Mouse (Mus musculus) induced T-regulatory cell, adult 2 months (primary cell): ENCODE measurements around the gene Adgre5.

Experiments used
- DNase-seq: peaks from one replicate; pipeline ENCODE4 v3.0.0-alpha.2; 2012; ENCODE audit warnings: low read depth

Gene Adgre5

GRCm38 (mm10) chr8:83722631-83723030 is 18.5 kb downstream of the Adgre5 start:
- DNase-seq, result no peak

- DNase-seq, result no peak
Observed at GRCm38 (mm10) chr8:83721405-83722025, 19.6 kb downstream of the Adgre5 start.

- DNase-seq, result no peak
Observed at GRCm38 (mm10) chr8:83719693-83720092, 21.4 kb downstream of the Adgre5 start.

- DNase-seq, result no peak
Observed at GRCm38 (mm10) chr8:83719048-83719447, 22.1 kb downstream of the Adgre5 start.

GRCm38 (mm10) chr8:83716563-83716962 is 24.6 kb downstream of the Adgre5 start:
- no peak for DNase-seq

GRCm38 (mm10) chr8:83715771-83716170 is 25.4 kb downstream of the Adgre5 start:
- DNase-seq, result no peak

GRCm38 (mm10) chr8:83715031-83715690 is 26.0 kb downstream of the Adgre5 start, which contains the start of gene Ddx39:
Gene Ddx39 (plus strand): TSS chr8:83715177.
- DNase-seq, result peak; percentile 99

- DNase-seq, result no peak
Observed at GRCm38 (mm10) chr8:83714676-83715030, 26.5 kb downstream of the Adgre5 start.

GRCm38 (mm10) chr8:83707554-83707953 is 33.6 kb downstream of the Adgre5 start:
- DNase-seq, result no peak

GRCm38 (mm10) chr8:83706411-83706810 is 34.7 kb downstream of the Adgre5 start:
- no peak for DNase-seq

- no peak for DNase-seq
Observed at GRCm38 (mm10) chr8:83703426-83703825, 37.7 kb downstream of the Adgre5 start.

GRCm38 (mm10) chr8:83700423-83701085 is 40.6 kb downstream of the Adgre5 start:
- no peak for DNase-seq

- DNase-seq, result peak; percentile 85
Observed at GRCm38 (mm10) chr8:83699566-83699965, 41.6 kb downstream of the Adgre5 start.

GRCm38 (mm10) chr8:83698661-83699453 is 42.3 kb downstream of the Adgre5 start, which contains the start of gene Pkn1:
Gene Pkn1 (minus strand): TSS chr8:83699179.
- DNase-seq, result peak; percentile 79

- peak; percentile 89 for DNase-seq
Observed at GRCm38 (mm10) chr8:83698291-83698660, 42.9 kb downstream of the Adgre5 start.

- DNase-seq, result peak; percentile 54
Observed at GRCm38 (mm10) chr8:83697374-83698220, 43.5 kb downstream of the Adgre5 start.

- peak; percentile 66 for DNase-seq
Observed at GRCm38 (mm10) chr8:83695351-83696106, 45.6 kb downstream of the Adgre5 start.

- peak; percentile 29 for DNase-seq
Observed at GRCm38 (mm10) chr8:83694369-83695160, 46.6 kb downstream of the Adgre5 start.

- peak; percentile 42 for DNase-seq
Observed at GRCm38 (mm10) chr8:83693609-83694236, 47.4 kb downstream of the Adgre5 start.
